Mouse (Mus musculus): ENCODE data around the gene Tmed6. TPM values are rescaled to one million over a fixed set of nuclear protein-coding genes. Genes with fewer than 3 reads are reported as not detected.
"Not testable (repeated sequence)": the region's sequence is repeated elsewhere in the genome, so short reads cannot be mapped to it uniquely, and the experiment has no call there.

Gene Tmed6
- 0.65 and 0.99 TPM in 2 replicates for polyA plus RNA-seq (2012; rRNA removed)

DNA sequence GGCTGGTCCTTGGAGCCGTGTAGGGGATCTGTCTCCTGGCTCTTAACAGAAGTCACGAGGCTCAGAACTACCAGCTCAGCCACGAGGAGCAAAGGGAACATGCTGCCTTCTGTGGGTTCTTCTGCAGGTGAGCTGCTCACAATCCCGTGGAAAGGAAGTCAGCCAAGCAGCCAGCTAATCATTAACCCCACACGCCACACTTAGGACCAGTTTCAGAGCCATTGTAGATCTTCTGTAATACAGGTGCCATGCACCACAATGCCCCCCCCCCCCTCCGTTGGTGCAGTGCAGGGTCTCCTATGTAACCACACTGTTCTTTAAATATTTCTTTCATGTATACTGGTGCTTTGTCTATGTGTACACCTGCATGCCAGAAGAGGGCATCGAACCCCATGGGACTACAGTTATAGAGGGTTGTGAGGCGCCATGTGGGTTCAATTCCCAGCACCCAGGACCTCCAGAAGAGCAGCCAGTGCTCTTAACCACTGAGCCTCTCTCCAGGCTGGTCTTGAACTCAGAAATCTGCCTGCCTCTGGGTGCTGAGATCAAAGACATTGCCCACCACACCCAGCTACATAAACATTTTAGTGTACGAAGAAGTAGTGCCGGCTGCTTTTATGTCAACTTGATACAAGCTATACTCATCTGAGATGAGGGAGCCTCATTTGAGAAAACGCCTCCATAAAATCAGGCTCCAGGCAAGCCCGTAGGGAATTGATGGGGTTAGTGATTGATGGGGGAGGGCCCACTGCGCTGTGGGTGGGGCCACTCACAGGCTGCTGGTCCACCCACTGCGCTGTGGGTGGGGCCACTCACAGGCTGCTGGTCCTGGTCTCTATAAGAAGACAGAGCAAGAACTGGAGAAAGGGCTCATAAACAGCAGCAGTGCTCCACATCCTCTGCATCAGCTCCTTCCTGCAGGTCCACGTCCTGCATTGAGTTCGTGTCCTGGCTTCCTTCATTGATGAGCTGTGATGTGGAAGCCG, at the start of gene Tmed6:
Tmed6 (minus strand) TSS at position 134 of the 986 bp plus-strand sequence.
- DNase-seq = peak; percentile 35
- WGBS = 46% methylated on average over 17 of the region's 17 CpGs
- H3K4me1 ChIP-seq (ENCODE audit: control insufficient read depth, insufficient read depth, low read length) = no peaks in the 10 kb centered on the region
- H3K4me3 ChIP-seq (replicated peaks; ENCODE audit: extremely low read depth, low read depth, low read length) = no peak within 1 kb of the TSS
- TF ChIP-seq POLR2A (IDR thresholded peaks at IDR 0.05; ENCODE audit: borderline replicate concordance, extremely low read depth, low read depth, low read length) (no peak), CTCF (IDR thresholded peaks at IDR 0.05; ENCODE audit: insufficient read depth, low read length) (no peak)

DNA sequence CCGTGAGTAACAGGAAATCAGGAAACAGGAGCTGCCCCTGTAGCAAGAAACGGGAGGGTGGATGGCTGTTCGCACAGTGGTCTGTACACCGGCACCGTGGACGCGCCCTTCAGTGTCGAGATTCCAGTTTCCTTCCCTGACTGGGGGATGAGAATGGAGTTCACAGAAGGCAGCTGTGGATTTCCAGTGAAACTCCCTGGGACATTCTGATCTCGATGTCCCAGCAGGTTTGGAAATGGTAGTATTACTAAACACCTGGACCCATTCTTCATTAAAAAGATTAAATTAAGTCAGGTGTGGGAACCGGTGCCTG, 49.5 kb upstream of the Tmed6 start:
- Histone ChIP-seq H3K4me3 (replicated peaks; ENCODE audit: extremely low read depth, low read depth, low read length) (peak overlapping the region; percentile 6), H3K4me1 (ENCODE audit: control insufficient read depth, insufficient read depth, low read length) (peaks cover 24% of the 10 kb centered on the region)
- DNase-seq = no peak
- WGBS = 38% methylated on average over 10 of the region's 10 CpGs
- TF ChIP-seq CTCF (IDR thresholded peaks at IDR 0.05; ENCODE audit: insufficient read depth, low read length) (no peak), POLR2A (IDR thresholded peaks at IDR 0.05; ENCODE audit: borderline replicate concordance, extremely low read depth, low read depth, low read length) (no peak)

DNA sequence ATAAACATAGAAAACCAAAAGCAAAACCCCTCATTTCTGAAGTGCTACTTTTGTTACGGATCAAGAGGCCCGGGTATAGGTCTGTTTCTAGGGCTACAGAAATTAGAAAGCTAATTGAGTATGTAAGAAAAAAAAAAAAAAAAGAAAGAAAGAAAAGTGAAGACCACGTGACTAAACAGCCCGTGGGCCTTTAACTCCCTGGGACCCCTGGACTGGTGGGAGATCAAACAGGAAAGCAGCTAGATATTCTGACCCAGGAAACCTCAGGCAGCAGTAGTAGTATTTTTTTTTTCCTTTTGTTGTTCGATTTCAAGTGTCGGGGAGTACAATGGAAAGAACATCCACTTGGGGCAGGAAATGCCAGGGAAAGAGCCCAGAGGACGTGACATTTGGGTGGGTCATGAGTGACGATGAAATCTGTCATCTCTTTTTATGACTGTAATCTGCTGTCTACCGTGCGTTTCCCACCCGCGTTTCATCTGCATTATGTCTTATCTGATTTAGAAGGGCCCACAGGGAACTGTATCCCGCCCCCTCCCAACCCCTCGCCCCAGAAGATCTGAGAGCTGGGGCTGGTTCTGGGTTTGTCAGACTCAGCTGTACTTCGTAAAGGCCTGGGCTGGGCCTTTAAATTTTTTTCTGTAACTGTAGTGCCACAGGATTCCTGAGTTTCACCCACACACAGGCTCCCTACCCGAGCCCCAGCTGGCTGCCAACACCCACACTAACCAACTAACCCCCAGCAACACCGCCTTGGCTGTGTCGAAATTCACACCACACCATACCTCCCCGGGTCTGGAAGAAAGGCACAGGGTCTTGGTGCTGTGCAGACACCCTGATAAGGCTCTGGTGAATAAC, 48.9 kb upstream of the Tmed6 start:
- Histone ChIP-seq H3K4me3 (replicated peaks; ENCODE audit: extremely low read depth, low read depth, low read length) (peak overlapping the region; percentile 6), H3K4me1 (ENCODE audit: control insufficient read depth, insufficient read depth, low read length) (peaks cover 24% of the 10 kb centered on the region)
- TF ChIP-seq CTCF (IDR thresholded peaks at IDR 0.05; ENCODE audit: insufficient read depth, low read length) (no peak), POLR2A (IDR thresholded peaks at IDR 0.05; ENCODE audit: borderline replicate concordance, extremely low read depth, low read depth, low read length) (no peak)
- 19% methylated on average over 19 of the region's 19 CpGs for WGBS
- DNase-seq = peak; percentile 23

DNA sequence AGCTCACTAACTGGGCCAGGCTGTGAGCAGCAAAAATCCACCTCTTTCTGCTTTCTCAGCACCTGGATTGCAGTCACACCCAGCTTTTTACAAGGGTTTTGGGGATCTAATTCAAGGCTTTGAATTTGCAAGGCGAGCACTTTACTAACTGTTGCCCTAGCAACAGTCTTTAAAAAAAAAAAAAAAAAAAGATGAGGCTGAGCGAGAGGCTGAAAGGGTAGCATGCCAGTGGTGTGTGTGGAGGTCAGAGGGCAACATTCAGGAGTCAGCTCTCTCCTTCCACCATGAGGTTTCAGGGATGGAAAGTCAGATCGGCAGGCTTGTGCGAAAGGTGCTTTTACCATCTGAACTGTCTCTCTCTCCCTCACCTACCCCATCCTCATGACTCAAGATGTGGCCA, 47.8 kb upstream of the Tmed6 start:
- no peak for DNase-seq
- H3K4me1 ChIP-seq (ENCODE audit: control insufficient read depth, insufficient read depth, low read length) = peaks cover 17% of the 10 kb centered on the region
- no peak overlapping the region for H3K4me3 ChIP-seq (replicated peaks; ENCODE audit: extremely low read depth, low read depth, low read length)
- TF ChIP-seq POLR2A (IDR thresholded peaks at IDR 0.05; ENCODE audit: borderline replicate concordance, extremely low read depth, low read depth, low read length) (no peak), CTCF (IDR thresholded peaks at IDR 0.05; ENCODE audit: insufficient read depth, low read length) (no peak)
- WGBS = 81% methylated on average over 4 of the region's 4 CpGs

DNA sequence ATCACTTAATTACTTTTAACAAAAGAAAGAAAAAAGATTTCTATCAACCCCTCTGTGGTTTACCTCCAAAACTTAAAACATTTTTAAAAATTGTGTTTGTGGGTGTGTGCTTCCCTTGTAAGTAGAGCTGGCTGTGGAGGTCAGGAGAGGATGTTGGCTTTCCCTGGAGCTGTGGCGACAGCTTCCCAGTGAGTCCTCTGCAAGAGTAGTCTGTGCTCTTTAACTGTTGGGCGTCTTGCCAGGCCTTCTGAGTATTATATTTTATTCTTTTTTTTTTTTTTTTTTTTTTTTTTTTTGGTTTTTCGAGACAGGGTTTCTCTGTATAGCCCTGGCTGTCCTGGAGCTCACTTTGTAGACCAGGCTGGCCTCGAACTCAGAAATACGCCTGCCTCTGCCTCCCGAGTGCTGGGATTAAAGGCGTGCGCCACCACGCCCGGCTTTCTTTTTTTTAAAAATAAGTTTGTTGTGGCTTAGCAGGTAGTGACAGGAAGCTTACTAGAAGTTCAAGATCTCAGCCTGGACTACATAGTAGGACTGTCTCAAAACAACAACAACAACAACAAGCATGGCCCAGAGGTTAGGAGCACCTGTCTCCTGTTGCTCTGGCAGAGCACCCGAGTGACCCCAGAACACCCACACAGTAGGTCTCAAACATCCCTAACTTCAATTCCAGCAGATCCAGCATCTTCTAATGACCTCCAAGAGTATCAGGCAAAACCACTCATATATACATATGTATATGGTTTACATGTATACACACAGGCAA, 46.1 kb upstream of the Tmed6 start:
- DNase-seq = no peak
- TF ChIP-seq POLR2A (IDR thresholded peaks at IDR 0.05; ENCODE audit: borderline replicate concordance, extremely low read depth, low read depth, low read length) (no peak), CTCF (IDR thresholded peaks at IDR 0.05; ENCODE audit: insufficient read depth, low read length) (no peak)
- WGBS = 76% methylated on average over 10 of the region's 11 CpGs
- no peak overlapping the region for H3K4me3 ChIP-seq (replicated peaks; ENCODE audit: extremely low read depth, low read depth, low read length)
- H3K4me1 ChIP-seq (ENCODE audit: control insufficient read depth, insufficient read depth, low read length) = peaks cover 17% of the 10 kb centered on the region

DNA sequence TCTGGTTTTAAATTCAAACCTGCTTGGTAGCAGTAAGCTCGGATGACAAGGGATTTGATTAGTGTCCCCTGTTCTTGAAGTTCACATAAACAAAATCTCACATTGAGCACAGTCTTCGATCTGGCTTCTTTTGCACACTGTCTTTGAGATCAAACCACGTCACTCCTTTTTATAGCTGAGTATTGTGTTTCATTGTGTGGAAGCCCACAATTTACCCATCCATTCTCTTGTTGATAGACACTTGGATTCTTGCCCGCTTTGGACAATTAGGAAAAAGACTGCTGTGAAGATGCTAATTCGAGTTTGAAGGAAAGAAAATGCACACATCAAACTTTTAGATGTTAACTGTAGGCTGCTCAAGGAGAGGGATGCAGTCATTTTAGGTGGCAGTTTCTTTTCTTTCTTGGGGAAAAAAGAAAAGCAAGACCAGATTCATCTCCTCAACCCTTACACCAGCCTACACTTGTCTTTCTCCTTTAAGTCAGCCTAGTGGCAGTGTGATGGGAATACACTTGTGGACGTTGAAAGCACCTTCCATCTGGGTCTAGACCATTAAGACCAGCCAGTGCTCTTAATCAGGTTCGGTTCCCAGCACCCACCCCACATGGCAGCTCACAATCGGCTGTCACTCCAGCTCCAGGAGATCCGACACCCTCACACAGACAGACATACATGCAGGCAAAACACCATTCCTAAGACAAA, 45.3 kb upstream of the Tmed6 start:
- 56% methylated on average over 9 of the region's 9 CpGs for WGBS
- no peak overlapping the region for H3K4me3 ChIP-seq (replicated peaks; ENCODE audit: extremely low read depth, low read depth, low read length)
- peaks cover 13% of the 10 kb centered on the region for H3K4me1 ChIP-seq (ENCODE audit: control insufficient read depth, insufficient read depth, low read length)
- DNase-seq = no peak
- no peak for TF ChIP-seq POLR2A (IDR thresholded peaks at IDR 0.05; ENCODE audit: borderline replicate concordance, extremely low read depth, low read depth, low read length)
- no peak for TF ChIP-seq CTCF (IDR thresholded peaks at IDR 0.05; ENCODE audit: insufficient read depth, low read length)

DNA sequence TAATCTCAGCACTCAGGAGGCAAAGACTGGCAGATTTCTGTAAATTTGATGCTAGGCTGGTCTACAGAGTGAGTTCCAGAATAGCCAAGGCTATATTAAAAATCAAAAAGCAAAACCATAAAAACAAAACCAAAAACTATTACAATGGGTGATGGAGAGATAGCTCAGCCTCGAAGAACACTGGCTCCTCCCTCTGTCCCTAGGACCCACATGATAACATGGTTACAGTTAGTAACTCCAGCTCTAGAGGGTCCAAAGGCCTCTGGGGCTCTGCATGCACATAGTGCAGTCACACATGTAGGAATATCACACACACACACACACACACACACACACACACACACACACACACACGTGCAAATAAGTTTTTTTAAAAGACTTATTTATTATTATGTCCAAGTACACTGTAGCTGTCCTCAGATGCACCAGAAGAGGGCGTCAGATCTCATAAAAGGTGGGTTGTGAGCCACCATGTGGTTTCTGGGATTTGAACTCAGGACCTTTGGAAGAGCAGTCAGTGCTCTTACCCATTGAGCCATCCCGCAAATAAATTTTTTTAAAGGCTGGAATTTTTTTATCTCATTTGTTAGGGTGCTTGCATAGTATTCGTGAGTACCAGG, 44.5 kb upstream of the Tmed6 start:
- 66% methylated on average over 5 of the region's 5 CpGs for WGBS
- Histone ChIP-seq H3K4me3 (replicated peaks; ENCODE audit: extremely low read depth, low read depth, low read length) (no peak overlapping the region), H3K4me1 (ENCODE audit: control insufficient read depth, insufficient read depth, low read length) (peaks cover 8% of the 10 kb centered on the region)
- TF ChIP-seq CTCF (IDR thresholded peaks at IDR 0.05; ENCODE audit: insufficient read depth, low read length) (no peak), POLR2A (IDR thresholded peaks at IDR 0.05; ENCODE audit: borderline replicate concordance, extremely low read depth, low read depth, low read length) (no peak)
- DNase-seq = no peak

DNA sequence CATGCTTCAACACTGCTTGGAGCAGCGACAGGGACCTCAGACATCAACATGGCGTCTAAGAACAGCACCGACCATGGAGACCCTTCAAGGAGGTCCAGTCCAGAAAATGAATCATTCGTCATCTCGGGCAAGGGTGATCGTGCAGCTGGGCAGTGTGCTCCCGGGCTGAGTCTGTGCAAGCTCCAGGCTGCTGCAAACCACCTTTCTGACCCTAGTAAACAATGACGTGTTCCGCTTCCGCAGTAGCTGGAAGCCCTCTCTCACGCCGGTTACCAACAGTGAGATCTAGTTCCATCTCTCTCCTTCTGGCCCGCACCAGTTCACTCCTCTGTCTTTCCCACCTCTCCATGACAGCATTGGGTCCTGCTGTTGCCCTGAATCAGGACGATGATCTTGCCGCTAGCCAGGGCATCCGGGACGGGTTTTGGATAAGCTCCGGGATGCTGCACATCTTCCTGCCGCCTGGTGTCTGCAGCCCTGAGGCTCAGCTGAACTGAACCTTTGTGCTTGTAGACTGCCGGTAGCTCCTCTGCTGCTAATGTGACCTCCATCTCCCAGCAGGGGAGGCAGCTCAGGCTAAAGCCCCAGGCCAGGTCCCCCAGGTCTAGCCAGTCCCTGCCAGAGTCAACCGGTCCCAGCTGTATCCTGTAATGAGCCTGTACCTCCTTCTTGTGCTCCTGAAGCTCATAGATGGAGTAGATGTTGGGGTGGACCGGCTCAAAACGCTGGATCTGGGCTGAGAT, 43.7 kb upstream of the Tmed6 start:
- no peak for DNase-seq
- peak overlapping the region; percentile 66 for H3K4me3 ChIP-seq (replicated peaks; ENCODE audit: extremely low read depth, low read depth, low read length)
- TF ChIP-seq POLR2A (IDR thresholded peaks at IDR 0.05; ENCODE audit: borderline replicate concordance, extremely low read depth, low read depth, low read length) (0 out of 2 replicates have a peak, but pooled peaks have one; percentile 8), CTCF (IDR thresholded peaks at IDR 0.05; ENCODE audit: insufficient read depth, low read length) (no peak)
- WGBS = 41% methylated on average over 23 of the region's 23 CpGs
- H3K4me1 ChIP-seq (ENCODE audit: control insufficient read depth, insufficient read depth, low read length) = peaks cover under 1% of the 10 kb centered on the region; the same call in 1 of the 2 replicates

DNA sequence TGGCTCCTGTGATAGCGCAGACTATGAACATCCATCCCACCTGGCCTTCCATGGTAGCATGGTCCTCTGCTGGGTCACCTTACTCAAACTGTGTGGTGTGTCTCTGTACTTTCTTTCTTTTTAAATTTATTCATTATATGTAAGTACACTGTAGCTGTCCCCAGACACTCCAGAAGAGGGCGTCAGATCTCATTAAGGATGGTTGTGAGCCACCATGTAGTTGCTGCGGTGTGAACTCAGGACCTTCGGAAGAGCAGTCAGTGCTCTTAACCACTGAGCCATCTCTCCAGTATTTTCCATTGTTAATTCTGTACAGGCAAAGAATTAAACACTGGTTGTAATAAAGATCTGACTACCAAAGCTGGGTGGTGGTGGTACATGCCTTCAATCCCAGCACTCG, 42.6 kb upstream of the Tmed6 start:
- H3K4me1 ChIP-seq (ENCODE audit: control insufficient read depth, insufficient read depth, low read length); DNase-seq; H3K4me3 ChIP-seq (replicated peaks; ENCODE audit: extremely low read depth, low read depth, low read length): not testable (repeated sequence)
- WGBS = 95% methylated on average over 5 of the region's 5 CpGs

Data from lung, adult 2 months (tissue).